Mouse (Mus musculus) activated CD4-positive, CD25-positive, alpha-beta regulatory T cell, adult 9 weeks (primary cell): Measurements from ENCODE around the gene Gls. TPM values are rescaled to one million over a fixed set of nuclear protein-coding genes. Genes with fewer than 3 reads are reported as not detected.

Source experiments
- polyA plus RNA-seq: library from polyadenylated mRNA; unstranded; fragments of 100-300 nt; shearing (Covaris generic); gene quantifications from one replicate; pipeline ENCODE4 v1.2.1, GENCODE M21; 2017

Gls gene
- polyA plus RNA-seq = 23.8 TPM

DNA sequence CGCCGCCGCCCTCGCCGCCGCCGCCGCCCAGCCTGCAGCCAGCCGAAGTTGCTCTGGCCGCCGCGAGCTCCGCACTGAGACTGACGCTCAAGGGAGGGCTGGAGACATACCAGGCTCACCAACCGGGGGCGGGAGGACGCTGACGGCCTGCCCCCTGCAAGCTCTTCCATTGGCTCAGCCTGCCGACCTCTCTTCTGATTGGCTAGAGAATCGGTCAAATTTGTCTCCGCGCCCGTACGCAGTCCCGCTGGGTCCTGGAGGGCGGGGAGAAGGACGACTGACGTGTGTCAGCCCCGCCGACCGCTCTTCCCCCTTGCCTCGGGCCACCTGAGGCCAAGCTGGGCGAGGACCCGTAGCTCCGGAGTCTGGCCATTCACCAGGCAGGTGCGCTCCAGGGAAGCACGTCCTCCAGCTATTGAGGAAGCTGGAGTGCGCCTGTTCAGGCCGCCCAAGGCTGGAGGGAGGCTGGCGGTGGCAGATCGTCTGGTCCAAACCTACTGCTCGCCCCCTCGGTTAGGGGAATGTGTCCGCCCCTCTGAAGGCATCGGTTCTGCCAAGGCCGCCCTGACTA lies at the start of gene Gls:
TSS of gene Gls (minus strand) at position 90 of the 571 bp plus-strand sequence.

DNA sequence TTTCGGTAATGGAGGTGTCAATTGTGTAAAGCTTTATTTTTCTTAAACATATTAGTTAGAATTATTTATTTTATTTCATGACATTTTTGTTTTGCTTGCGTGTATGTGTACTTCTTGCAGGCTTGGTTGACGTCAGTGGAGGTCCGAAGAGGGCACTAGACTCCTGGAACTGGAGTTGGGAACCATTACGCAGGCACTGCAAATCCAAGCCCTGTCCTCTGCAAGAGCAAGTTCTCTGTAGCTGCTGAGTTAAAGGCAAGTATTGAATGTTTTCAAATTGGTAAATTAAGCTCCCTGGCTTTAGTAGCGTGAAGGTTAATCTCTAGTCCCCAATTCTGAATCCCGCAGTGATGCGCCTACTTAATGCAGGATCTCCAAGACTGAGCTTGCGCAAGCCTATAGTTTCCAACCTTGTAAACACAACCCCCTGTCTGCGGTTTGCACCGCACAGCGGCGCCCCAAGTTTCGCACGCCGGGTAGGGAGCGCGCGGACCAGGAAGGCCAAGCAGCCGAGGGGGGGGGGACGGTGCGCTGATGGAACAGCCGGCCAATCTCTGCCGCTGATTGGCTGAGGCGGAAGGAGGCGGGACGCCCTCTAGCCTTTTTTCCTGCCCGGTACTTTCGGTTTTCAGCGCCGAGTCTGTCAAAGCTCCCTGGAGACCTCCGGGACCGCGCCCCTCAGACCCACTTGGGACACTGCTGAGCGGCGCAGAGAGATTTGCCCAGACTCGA lies 114.0 kb downstream of the Gls start, which contains the start of gene Stat1:
TSS of gene Stat1 (plus strand) at position 581 of the 732 bp plus-strand sequence.

Other genes with a start within 250 kb of the Gls start
- 216 TPM for gene Stat4, start 246.1 kb downstream of the Gls start, polyA plus RNA-seq
- 1,374 TPM for gene Stat1, start 113.8 kb downstream of the Gls start, polyA plus RNA-seq